Mouse (Mus musculus) CH12.LX (cell line): ENCODE data around the gene Lrrc61. TPM values are rescaled to one million over a fixed set of nuclear protein-coding genes. Genes with fewer than 3 reads are reported as not detected.
A peak's percentile ranks its signal among the peaks of the same experiment; 100 is the strongest.

Source experiments
- DNase-seq: peaks from one replicate; pipeline ENCODE4 v3.0.0-alpha.2; 2013; ENCODE audit errors: extremely low read depth
- H3K27ac ChIP-seq: 2 replicates; pipeline ENCODE4 v1.5.1; 2012; ENCODE audit warnings: low read depth, mild to moderate bottlenecking, control low read depth, moderate library complexity; ENCODE audit not compliant: insufficient read depth
- H3K27me3 ChIP-seq: replicated peaks from 2 replicates; pipeline ENCODE3; 2012; ENCODE audit warnings: inconsistent platforms
- H3K36me3 ChIP-seq, 2 experiments: replicated peaks in 1 of 2; 2 replicates each; pipeline versions ENCODE3 to v1.6.1; 2012; ENCODE audit warnings: inconsistent platforms in 1 of 2, low read length in 1 of 2, mild to moderate bottlenecking in 1 of 2, mixed read lengths in 1 of 2, moderate library complexity in 1 of 2; ENCODE audit not compliant: control insufficient read depth in 1 of 2, insufficient read depth in 1 of 2
- H3K4me1 ChIP-seq, 2 experiments: 2 replicates each; pipeline ENCODE4 v1.6.1; 2012; ENCODE audit warnings: inconsistent platforms in 1 of 2, moderate library complexity in 1 of 2; ENCODE audit not compliant: insufficient read depth in 2 of 2, control insufficient read depth in 1 of 2
- H3K4me2 ChIP-seq: 2 replicates; pipeline ENCODE4 v1.6.1; 2012; ENCODE audit warnings: low read depth, mild to moderate bottlenecking, control low read depth; ENCODE audit not compliant: poor library complexity, insufficient read depth, severe bottlenecking
- H3K4me3 ChIP-seq, 3 experiments: fragments of 150-350 bp in 1 of 3; sonication (generic) in 1 of 3; replicated peaks in 1 of 3; 2 replicates each; pipeline versions ENCODE3 to v1.5.1; 2011 to 2012; ENCODE audit warnings: low read depth in 2 of 3, low read length in 2 of 3, mild to moderate bottlenecking in 2 of 3, moderate library complexity in 2 of 3, control low read depth in 1 of 3, improper control_type of control experiment in 1 of 3, inconsistent platforms in 1 of 3, mixed read lengths in 1 of 3; ENCODE audit not compliant: poor library complexity in 1 of 3
- H3K79me2 ChIP-seq: replicated peaks from 2 replicates; pipeline ENCODE4 v1.6.1; 2012; ENCODE audit warnings: mild to moderate bottlenecking, moderate library complexity; ENCODE audit not compliant: control insufficient read depth, poor library complexity, insufficient read depth, severe bottlenecking; ENCODE audit errors: extremely low read depth
- H3K9ac ChIP-seq: 2 replicates; pipeline ENCODE4 v1.6.1; 2012; ENCODE audit warnings: low read depth, mild to moderate bottlenecking, control low read depth, moderate library complexity; ENCODE audit not compliant: insufficient read depth
- H3K9me3 ChIP-seq: replicated peaks from 2 replicates; pipeline ENCODE3; 2012; ENCODE audit warnings: low read length, inconsistent platforms, mixed read lengths
- BHLHE40 ChIP-seq: IDR thresholded peaks from 2 replicates; pipeline ENCODE4 v1.6.1; 2011; ENCODE audit warnings: mild to moderate bottlenecking, low read depth, low read length, improper control_type of control experiment
- CHD1 ChIP-seq: IDR thresholded peaks from 2 replicates; pipeline ENCODE4 v1.6.1; 2012; ENCODE audit warnings: low read depth, low read length, improper control_type of control experiment, inconsistent platforms
- CHD2 ChIP-seq: IDR thresholded peaks from 2 replicates; pipeline ENCODE4 v1.6.1; 2011; ENCODE audit warnings: low read length, improper control_type of control experiment
- CTCF ChIP-seq, 2 experiments: IDR thresholded peaks in 1 of 2; conservative IDR thresholded peaks in 1 of 2; 2 replicates each; pipeline ENCODE4 v1.5.1; 2011 to 2012; ENCODE audit warnings: low read depth in 2 of 2, low read length in 2 of 2, improper control_type of control experiment in 1 of 2, inconsistent platforms in 1 of 2, mild to moderate bottlenecking in 1 of 2, moderate library complexity in 1 of 2
- E2F4 ChIP-seq: IDR thresholded peaks from 2 replicates; pipeline ENCODE4 v1.6.1; 2011; ENCODE audit warnings: low read depth, low read length, improper control_type of control experiment; ENCODE audit not compliant: insufficient replicate concordance
- ELF1 ChIP-seq: IDR thresholded peaks from 2 replicates; pipeline ENCODE4 v1.6.1; 2014; ENCODE audit warnings: low read depth, mild to moderate bottlenecking, inconsistent platforms, low read length, improper control_type of control experiment
- ETS1 ChIP-seq: conservative IDR thresholded peaks from 2 replicates; pipeline ENCODE4 v1.6.1; 2012; ENCODE audit warnings: low read depth, mild to moderate bottlenecking, inconsistent platforms, low read length, improper control_type of control experiment, moderate library complexity
- IRF4 ChIP-seq: IDR thresholded peaks from 2 replicates; pipeline ENCODE4 v1.6.1; 2014; ENCODE audit warnings: low read depth, mild to moderate bottlenecking, inconsistent platforms, low read length, improper control_type of control experiment
- KAT2A ChIP-seq: IDR thresholded peaks from 2 replicates; pipeline ENCODE4 v1.6.1; 2012; ENCODE audit warnings: low read length, improper control_type of control experiment, inconsistent platforms; ENCODE audit not compliant: insufficient replicate concordance
- MAX ChIP-seq: IDR thresholded peaks from 2 replicates; pipeline ENCODE4 v1.6.1; 2011; ENCODE audit warnings: low read length, improper control_type of control experiment
- MAZ ChIP-seq: IDR thresholded peaks from 2 replicates; pipeline ENCODE4 v1.6.1; 2012; ENCODE audit warnings: low read depth, mild to moderate bottlenecking, inconsistent platforms, low read length, improper control_type of control experiment, moderate library complexity
- MEF2A ChIP-seq: IDR thresholded peaks from 2 replicates; pipeline ENCODE4 v1.6.1; 2014; ENCODE audit warnings: low read depth, mild to moderate bottlenecking, inconsistent platforms, low read length, improper control_type of control experiment, borderline replicate concordance
- MXI1 ChIP-seq: IDR thresholded peaks from 2 replicates; pipeline ENCODE4 v1.6.1; 2011; ENCODE audit warnings: mild to moderate bottlenecking, low read depth, low read length, improper control_type of control experiment
- NELFE ChIP-seq: IDR thresholded peaks from 2 replicates; pipeline ENCODE4 v1.6.1; 2011; ENCODE audit warnings: low read depth, low read length, improper control_type of control experiment
- NRF1 ChIP-seq: IDR thresholded peaks from 2 replicates; pipeline ENCODE4 v1.6.1; 2014; ENCODE audit warnings: low read depth, mild to moderate bottlenecking, inconsistent platforms, low read length, improper control_type of control experiment, moderate library complexity
- PAX5 ChIP-seq: IDR thresholded peaks from 2 replicates; pipeline ENCODE4 v1.6.1; 2012; ENCODE audit warnings: low read length, inconsistent platforms, mixed read lengths
- POLR2A ChIP-seq: IDR thresholded peaks from 2 replicates; pipeline ENCODE4 v1.6.1; 2011; ENCODE audit warnings: low read depth, mild to moderate bottlenecking, improper control_type of control experiment, low read length
- POLR2AphosphoS2 ChIP-seq: IDR thresholded peaks from 2 replicates; pipeline ENCODE4 v1.6.1; 2011; ENCODE audit warnings: low read depth, low read length, improper control_type of control experiment
- RCOR1 ChIP-seq: conservative IDR thresholded peaks from 2 replicates; pipeline ENCODE4 v1.6.1; 2012; ENCODE audit warnings: low read depth, mild to moderate bottlenecking, inconsistent platforms, low read length, improper control_type of control experiment
- SIN3A ChIP-seq: IDR thresholded peaks from 2 replicates; pipeline ENCODE4 v1.6.1; 2012; ENCODE audit warnings: low read length, improper control_type of control experiment, inconsistent platforms
- SMC3 ChIP-seq: IDR thresholded peaks from 2 replicates; pipeline ENCODE4 v1.6.1; 2011; ENCODE audit warnings: low read depth, low read length, improper control_type of control experiment
- TBP ChIP-seq: conservative IDR thresholded peaks from 2 replicates; pipeline ENCODE4 v1.6.1; 2011; ENCODE audit warnings: low read depth, low read length, improper control_type of control experiment
- TCF12 ChIP-seq: IDR thresholded peaks from 2 replicates; pipeline ENCODE4 v1.6.1; 2014; ENCODE audit warnings: low read depth, mild to moderate bottlenecking, inconsistent platforms, low read length, improper control_type of control experiment
- UBTF ChIP-seq: IDR thresholded peaks from 2 replicates; pipeline ENCODE4 v1.6.1; 2012; ENCODE audit warnings: low read depth, mild to moderate bottlenecking, inconsistent platforms, low read length, improper control_type of control experiment, moderate library complexity
- ZC3H11A ChIP-seq: IDR thresholded peaks from 2 replicates; pipeline ENCODE4 v1.6.1; 2012; ENCODE audit warnings: low read depth, mild to moderate bottlenecking, inconsistent platforms, low read length, improper control_type of control experiment
- ZKSCAN1 ChIP-seq: IDR thresholded peaks from 2 replicates; pipeline ENCODE4 v1.6.1; 2012; ENCODE audit warnings: low read depth, inconsistent platforms, low read length, improper control_type of control experiment, borderline replicate concordance
- ZMIZ1 ChIP-seq: IDR thresholded peaks from 2 replicates; pipeline ENCODE4 v1.6.1; 2012; ENCODE audit warnings: low read depth, mild to moderate bottlenecking, inconsistent platforms, low read length, improper control_type of control experiment
- ZNF384 ChIP-seq: IDR thresholded peaks from 2 replicates; pipeline ENCODE4 v1.6.1; 2012; ENCODE audit warnings: low read depth, low read length, improper control_type of control experiment, inconsistent platforms
- dilution Hi-C: fragments of 300-500 bp; cut with MboI; formaldehyde crosslinking; loops from 2 replicates; pipeline ENCODE4 v1.14.3; 2020; ENCODE audit warnings: low sequenced_read_pairs; ENCODE audit not compliant: extremely low pct_unique_long_range_greater_than_20kb, extremely low pct_ligation_motif_present
- in situ Hi-C: fragments of 300-500 bp; cut with MboI; formaldehyde crosslinking; loops from 3 replicates; pipeline ENCODE4 v1.14.3; 2019; ENCODE audit warnings: low sequenced_read_pairs, low pct_ligation_motif_present, low pct_unique_long_range_greater_than_20kb, mixed read lengths
- polyA plus RNA-seq: library from polyadenylated mRNA; unstranded; fragments of >175 nt; gene quantifications from 2 replicates; pipeline ENCODE4 v1.2.1, GENCODE M21; 2012; ENCODE audit warnings: low read depth; ENCODE audit not compliant: insufficient read length
- total RNA-seq, 2 experiments: library from RNA; depleted of rRNA; stranded (reverse); fragments of 300-350 nt in 1 of 2; fragments of >200 nt in 1 of 2; gene quantifications; 2 replicates each; pipeline ENCODE4 v1.2.3; 2012 to 2014

Lrrc61 gene
- total and polyA plus RNA-seq, 3 experiments = 5.6 to 14.2 (median 13.7) TPM

- TF ChIP-seq MAZ (0 out of 2 replicates have a peak, but pooled peaks have one; percentile 11), BHLHE40 (no peak), CHD1 (no peak), CTCF (conservative IDR thresholded peaks at IDR 0.05 in 1 of 2, IDR thresholded peaks at IDR 0.05 in 1 of 2; ENCODE audit: low read depth in 2 of 2, low read length in 2 of 2) (no peak), RCOR1 (no peak), ELF1 (peak; percentile 43; the same call in 1 of the 2 replicates)
- TF ChIP-seq, all 38 proteins: peak for 14
Measured at GRCm38 (mm10) chr6:48601271-48602079, 46.9 kb downstream of the Lrrc61 start, which contains the start of gene Zfp775 (continued).

GRCm38 (mm10) chr6:48602080-48602741 lies 47.6 kb downstream of the Lrrc61 start:
- TF ChIP-seq ETS1 = no peak
- TF ChIP-seq SIN3A = peak; percentile 79
- 0 out of 2 replicates have a peak, but pooled peaks have one; percentile 6 for TF ChIP-seq POLR2AphosphoS2
- no peak for TF ChIP-seq PAX5
- no peak for TF ChIP-seq ZNF384
- TF ChIP-seq CHD1 = no peak
- TF ChIP-seq E2F4 = no peak
- no peak for TF ChIP-seq IRF4
- TF ChIP-seq POLR2A = peak; percentile 67; the same call in 1 of the 2 replicates
- no peak for TF ChIP-seq NRF1
- no peak; the same call in 1 of the 2 replicates for TF ChIP-seq CHD2
- TF ChIP-seq NELFE = no peak
- no peak for TF ChIP-seq KAT2A
- no peak for TF ChIP-seq RCOR1
- no peak for TF ChIP-seq ELF1
- no peak for TF ChIP-seq ZMIZ1
- TF ChIP-seq MAZ = 0 out of 2 replicates have a peak, but pooled peaks have one; percentile 26
- TF ChIP-seq MXI1 = peak; percentile 27; the same call in 1 of the 2 replicates
- TF ChIP-seq SMC3 = no peak
- no peak for TF ChIP-seq TCF12
- no peak for TF ChIP-seq MEF2A
- no peak; the same call in 1 of the 2 replicates for TF ChIP-seq MAX
- TF ChIP-seq ZC3H11A = no peak
- no peak; the same call in 1 of the 2 replicates for TF ChIP-seq TBP
- TF ChIP-seq CTCF (conservative IDR thresholded peaks at IDR 0.05 in 1 of 2, IDR thresholded peaks at IDR 0.05 in 1 of 2; ENCODE audit: low read depth in 2 of 2, low read length in 2 of 2) = no peak
- peak; percentile 71; the same call in 1 of the 2 replicates for TF ChIP-seq UBTF
- no peak for TF ChIP-seq ZKSCAN1
- Histone ChIP-seq H3K27ac (peak overlapping the region; percentile 2; the same call in 1 of the 2 replicates), H3K9ac (peak overlapping the region; percentile 33), H3K9me3 (no peaks in the 10 kb centered on the region), H3K4me1 (peaks cover 4 to 31% of the 10 kb centered on the region in 2 experiments; a peak in 3 of 4 replicates), H3K4me2 (peak overlapping the region; percentile 73), H3K36me3 (peaks cover 14 to 35% of the 10 kb centered on the region in 2 experiments), H3K27me3 (no peaks in the 10 kb centered on the region), H3K79me2 (0 out of 2 replicates have a peak, but pooled peaks cover 3% of the 10 kb centered on the region), H3K4me3 (peak overlapping the region; percentile 74 to 86 (median 82))
- in situ Hi-C loops = no loop called here
- no peak for DNase-seq
- dilution Hi-C loops = no loop called here
